Mouse (Mus musculus): ENCODE results near the gene Son. TPM values are rescaled to one million over a fixed set of nuclear protein-coding genes. Genes with fewer than 3 reads are reported as not detected.
A peak's percentile ranks its signal among the peaks of the same experiment; 100 is the strongest.

Gene Son
- total RNA-seq (2017), result 279 and 303 TPM in 2 replicates

DNA sequence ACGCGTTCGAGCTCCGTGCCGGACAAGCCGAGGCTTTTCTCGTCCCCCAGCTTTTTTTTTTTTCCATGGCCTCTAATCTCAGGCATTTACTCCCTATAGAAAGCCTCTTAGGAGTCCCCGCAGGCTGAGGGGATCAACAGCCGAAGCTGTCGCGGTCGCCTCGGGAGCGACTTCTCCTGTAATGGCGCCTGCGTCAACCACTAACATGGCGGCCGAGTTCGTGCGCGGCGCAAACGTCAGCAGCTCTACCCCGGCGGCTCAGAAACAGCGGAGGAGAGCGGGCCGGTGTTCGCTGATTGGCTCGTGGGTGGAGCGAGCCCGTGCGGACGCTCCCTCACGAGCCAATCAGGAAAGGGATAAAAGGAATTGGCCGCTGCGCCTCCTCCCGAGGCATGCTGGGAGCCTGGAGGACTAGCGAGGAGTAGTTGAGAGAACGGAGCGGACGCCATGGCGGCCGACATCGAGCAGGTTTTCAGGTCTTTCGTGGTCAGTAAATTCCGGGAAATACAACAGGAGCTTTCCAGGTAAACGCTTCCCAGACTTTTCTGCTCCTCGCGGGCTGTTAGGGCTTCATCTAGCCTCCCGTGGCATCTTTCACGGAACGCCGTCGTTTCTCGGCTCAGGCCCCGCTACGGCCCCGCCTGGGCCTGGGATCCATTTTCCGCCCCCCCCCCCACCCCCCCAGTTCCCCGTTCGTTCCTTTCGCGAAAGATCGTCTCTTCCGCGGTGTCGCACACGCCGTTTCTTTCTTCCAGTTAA, at the start of gene Son:
Gene Son (plus strand): TSS at position 46 of the 759 bp plus-strand sequence.
- ATAC-seq (replicated peaks in 1 of 2; ENCODE audit: insufficient read depth in 1 of 2, low FRiP score in 2 of 2, low TSS enrichment in 1 of 2, low read depth in 1 of 2, poor library complexity in 2 of 2, severe bottlenecking in 2 of 2), result peak; percentile 91 to 95

DNA sequence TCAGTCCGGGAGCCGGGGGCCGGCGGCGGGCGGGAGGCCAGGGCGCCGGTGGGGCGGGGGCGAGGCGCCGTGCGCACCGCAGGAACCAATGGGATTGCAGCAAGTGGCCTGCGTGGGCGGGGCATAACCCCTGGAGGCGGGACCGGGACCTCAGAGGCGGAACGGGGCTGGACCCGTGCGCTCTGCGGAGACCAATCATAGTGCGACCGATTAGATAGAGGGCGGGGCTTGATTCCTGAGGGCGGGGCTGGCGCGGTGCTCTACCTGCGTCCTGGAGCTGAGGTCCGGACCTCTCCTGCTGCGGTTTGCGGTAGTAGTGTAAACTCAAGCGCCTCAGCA, 49.7 kb upstream of the Son start, which contains the start of gene Tmem50b:
Gene Tmem50b (minus strand): TSS at position 129 of the 339 bp plus-strand sequence.
- peak; percentile 96 to 98 for ATAC-seq (replicated peaks in 1 of 2; ENCODE audit: insufficient read depth in 1 of 2, low FRiP score in 2 of 2, low TSS enrichment in 1 of 2, low read depth in 1 of 2, poor library complexity in 2 of 2, severe bottlenecking in 2 of 2)

DNA sequence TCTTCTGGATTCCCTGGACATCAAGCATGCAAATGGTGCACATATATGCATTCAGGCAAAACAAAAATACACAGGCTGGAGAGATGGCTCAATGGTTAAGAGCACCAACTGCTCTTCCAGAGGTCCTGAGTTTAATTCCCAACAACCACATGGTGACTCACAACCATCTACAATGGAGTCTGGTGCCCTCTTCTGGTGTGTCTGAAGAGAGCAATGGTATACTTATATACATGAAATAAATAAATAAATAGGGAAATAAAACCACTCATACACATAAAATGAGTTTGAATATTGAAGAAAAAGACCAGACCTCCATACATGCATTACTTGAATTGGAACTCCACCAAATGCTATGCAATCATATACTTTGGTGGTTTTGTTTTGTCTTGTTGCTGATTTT, 48.1 kb upstream of the Son start:
- ATAC-seq (replicated peaks in 1 of 2; ENCODE audit: insufficient read depth in 1 of 2, low FRiP score in 2 of 2, low TSS enrichment in 1 of 2, low read depth in 1 of 2, poor library complexity in 2 of 2, severe bottlenecking in 2 of 2), result no peak

DNA sequence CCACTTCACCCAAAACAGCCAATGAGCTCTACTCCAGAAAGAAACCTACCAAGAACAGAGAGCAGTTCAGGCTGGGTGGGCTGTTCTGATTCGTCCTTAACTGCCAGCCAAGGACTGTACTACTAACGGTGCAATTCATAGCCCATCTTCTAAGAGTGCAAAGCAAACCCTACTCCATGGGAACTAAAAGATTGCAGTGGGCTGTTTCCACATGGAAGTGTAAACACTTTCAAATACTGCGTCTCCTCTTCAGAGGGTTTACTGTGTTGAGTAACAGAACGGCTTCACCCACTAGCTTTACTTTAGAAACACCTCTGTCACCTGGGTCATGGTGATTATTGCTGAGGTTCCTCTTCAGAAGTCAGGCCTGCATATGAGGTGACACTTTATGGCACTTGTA, 46.2 kb upstream of the Son start:
- no peak for ATAC-seq (replicated peaks in 1 of 2; ENCODE audit: insufficient read depth in 1 of 2, low FRiP score in 2 of 2, low TSS enrichment in 1 of 2, low read depth in 1 of 2, poor library complexity in 2 of 2, severe bottlenecking in 2 of 2)

DNA sequence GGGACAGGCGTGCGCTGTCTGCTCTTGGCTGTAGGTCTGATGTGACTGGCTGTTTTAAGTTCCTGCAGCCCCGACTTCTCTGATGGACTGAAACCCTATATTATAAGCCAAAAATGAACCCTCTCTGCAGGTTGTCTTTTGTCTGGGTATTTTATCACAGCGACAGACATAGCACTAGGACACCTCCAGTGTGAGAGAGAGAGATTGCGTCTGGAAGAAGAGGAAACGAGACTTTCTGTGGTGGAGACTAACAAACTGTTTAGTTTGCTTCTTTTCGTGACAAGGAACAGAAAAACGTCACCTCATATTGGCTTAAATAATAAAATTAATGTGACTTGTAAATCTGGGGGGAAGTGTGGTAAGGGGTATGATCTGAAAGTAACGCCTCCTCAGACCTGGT, 45.6 kb upstream of the Son start:
- ATAC-seq (replicated peaks in 1 of 2; ENCODE audit: insufficient read depth in 1 of 2, low FRiP score in 2 of 2, low TSS enrichment in 1 of 2, low read depth in 1 of 2, poor library complexity in 2 of 2, severe bottlenecking in 2 of 2), result no peak

DNA sequence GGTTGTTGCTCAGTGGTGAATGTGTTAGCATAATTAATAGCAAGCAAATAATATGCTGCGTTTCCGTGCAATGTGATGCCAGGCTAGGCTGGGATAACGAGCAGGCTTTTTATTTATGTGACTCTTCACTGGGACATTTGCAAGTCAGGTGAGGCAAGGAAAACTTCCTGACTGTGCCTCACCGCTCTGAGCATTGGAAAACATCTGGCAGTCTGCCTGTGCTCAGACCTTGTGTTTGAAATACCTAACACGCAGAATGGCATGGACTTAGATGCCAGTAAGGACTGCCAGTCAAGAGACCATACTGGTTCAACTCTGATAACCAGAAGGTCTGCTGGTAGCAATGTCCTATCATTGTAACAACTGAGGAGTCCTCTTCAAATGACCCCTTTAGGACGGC, 42.1 kb upstream of the Son start:
- no peak for ATAC-seq (replicated peaks in 1 of 2; ENCODE audit: insufficient read depth in 1 of 2, low FRiP score in 2 of 2, low TSS enrichment in 1 of 2, low read depth in 1 of 2, poor library complexity in 2 of 2, severe bottlenecking in 2 of 2)

DNA sequence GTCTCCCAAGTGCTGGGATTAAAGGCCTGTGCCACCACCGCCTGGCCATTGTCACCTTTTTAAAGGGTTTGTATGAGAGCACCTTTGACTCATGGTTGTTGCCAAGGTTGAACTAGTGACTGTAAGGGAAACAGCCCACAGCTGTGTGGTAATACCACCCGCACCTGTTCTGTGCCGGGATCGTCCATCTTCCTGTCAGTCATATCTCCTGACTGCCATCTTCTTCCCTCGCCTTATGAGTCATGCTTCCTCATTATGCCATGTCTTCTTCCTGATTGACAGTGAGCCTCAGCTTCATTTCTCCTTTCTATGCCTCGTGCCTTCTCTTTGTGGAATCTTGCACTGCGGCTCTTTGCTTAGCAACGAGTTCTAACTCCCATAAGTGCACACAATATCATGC, 40.3 kb upstream of the Son start:
- ATAC-seq (replicated peaks in 1 of 2; ENCODE audit: insufficient read depth in 1 of 2, low FRiP score in 2 of 2, low TSS enrichment in 1 of 2, low read depth in 1 of 2, poor library complexity in 2 of 2, severe bottlenecking in 2 of 2), result peak; percentile 42 to 80; a peak in 3 of 4 replicates

DNA sequence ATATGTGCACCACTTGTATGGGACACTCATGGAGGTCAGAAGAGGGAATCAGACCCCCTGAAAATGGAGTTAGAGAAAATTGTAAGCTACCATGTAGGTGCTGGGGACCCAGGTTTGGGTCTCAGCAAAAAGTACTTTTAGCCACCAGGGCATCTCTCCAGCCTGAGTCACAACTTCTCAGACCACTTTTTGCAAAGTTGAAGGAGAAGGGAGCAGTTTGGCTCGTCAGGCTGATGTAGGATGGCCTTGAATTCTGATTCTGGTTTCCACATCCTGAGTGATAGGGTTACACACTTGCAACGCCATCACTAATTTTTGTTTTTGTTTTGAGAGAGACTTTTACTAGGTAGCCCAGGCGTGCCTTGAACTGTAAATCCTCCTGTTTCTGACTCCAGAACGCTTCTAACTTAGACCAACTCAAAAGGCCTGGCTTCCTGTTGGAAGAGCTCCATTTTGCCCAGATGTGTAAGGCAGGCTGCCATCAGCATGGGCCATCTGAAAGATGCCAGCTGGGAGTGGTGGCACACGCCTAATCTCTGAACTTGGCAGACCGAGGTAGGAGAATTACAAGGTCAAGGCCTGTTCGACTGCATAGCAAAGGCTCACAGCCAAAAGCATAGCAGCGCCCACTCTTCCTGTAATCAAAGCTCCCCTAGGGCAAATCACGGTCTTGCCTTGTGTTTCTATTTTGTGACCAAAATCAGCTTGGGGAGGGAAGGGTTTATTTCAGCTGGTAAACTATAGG, 37.6 kb upstream of the Son start:
- no peak for ATAC-seq (replicated peaks in 1 of 2; ENCODE audit: insufficient read depth in 1 of 2, low FRiP score in 2 of 2, low TSS enrichment in 1 of 2, low read depth in 1 of 2, poor library complexity in 2 of 2, severe bottlenecking in 2 of 2)

DNA sequence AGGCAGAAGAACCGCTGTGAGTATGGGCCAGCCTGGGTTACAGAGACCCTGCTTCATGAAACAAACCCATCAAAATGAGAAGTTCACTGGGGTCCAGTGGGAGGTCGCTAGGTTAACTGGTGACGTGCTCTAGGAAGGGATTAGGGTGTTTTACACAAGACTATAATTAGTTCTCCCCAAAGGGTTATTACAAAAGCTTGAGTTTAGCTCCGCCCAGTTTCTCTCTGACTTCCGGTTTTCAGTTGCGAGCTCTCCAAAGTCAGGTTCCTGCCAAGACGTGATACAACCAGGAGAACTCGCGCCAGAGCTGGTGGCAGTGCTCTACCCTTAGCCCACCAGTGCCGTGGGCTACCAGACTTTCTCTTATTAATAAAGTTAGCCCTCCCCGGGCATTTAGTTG, 36.1 kb upstream of the Son start:
- ATAC-seq (replicated peaks in 1 of 2; ENCODE audit: insufficient read depth in 1 of 2, low FRiP score in 2 of 2, low TSS enrichment in 1 of 2, low read depth in 1 of 2, poor library complexity in 2 of 2, severe bottlenecking in 2 of 2), result peak in 1 of 2 experiments; percentile 46; a peak in 1 of 4 replicates

DNA sequence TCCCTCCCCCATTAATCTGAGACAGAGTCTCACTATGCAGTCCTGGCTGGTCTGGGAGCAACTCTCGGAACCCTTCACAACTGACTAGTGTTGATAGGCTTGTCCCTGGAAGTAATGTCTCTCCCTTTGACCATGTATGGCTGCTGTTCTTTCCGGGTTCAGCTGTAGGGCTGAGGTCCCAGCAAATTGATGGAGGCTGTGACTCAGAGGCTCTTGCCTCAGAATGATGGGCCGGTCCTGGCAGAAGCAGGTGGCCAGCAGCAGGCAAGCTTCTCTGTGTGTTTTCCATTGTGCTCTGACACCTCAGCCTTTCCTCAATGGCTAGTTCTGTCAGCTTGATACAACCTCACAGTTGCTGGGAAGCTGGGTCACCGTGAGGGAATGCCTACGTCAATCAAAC, 34.8 kb upstream of the Son start:
- no peak for ATAC-seq (replicated peaks in 1 of 2; ENCODE audit: insufficient read depth in 1 of 2, low FRiP score in 2 of 2, low TSS enrichment in 1 of 2, low read depth in 1 of 2, poor library complexity in 2 of 2, severe bottlenecking in 2 of 2)

DNA sequence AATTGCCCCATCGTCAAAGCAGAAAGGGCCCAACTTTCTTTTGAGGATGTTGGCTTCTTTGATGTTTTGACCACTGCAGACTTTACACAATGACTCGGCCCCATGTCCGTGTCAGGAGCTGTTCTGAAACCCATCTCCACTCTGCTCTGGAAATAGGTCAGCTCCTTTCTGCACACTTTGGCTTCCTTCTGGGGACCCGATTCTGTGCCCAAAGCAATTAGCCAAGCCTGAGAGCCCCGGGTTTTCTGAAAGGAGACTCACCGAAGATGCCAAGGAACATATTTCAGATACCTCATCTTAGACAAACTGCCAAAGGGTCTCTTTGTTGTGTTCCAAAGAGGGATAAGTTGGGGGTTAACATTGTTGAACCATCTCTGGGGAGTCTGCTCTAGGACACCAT, 32.8 kb upstream of the Son start:
- ATAC-seq (replicated peaks in 1 of 2; ENCODE audit: insufficient read depth in 1 of 2, low FRiP score in 2 of 2, low TSS enrichment in 1 of 2, low read depth in 1 of 2, poor library complexity in 2 of 2, severe bottlenecking in 2 of 2), result no peak

DNA sequence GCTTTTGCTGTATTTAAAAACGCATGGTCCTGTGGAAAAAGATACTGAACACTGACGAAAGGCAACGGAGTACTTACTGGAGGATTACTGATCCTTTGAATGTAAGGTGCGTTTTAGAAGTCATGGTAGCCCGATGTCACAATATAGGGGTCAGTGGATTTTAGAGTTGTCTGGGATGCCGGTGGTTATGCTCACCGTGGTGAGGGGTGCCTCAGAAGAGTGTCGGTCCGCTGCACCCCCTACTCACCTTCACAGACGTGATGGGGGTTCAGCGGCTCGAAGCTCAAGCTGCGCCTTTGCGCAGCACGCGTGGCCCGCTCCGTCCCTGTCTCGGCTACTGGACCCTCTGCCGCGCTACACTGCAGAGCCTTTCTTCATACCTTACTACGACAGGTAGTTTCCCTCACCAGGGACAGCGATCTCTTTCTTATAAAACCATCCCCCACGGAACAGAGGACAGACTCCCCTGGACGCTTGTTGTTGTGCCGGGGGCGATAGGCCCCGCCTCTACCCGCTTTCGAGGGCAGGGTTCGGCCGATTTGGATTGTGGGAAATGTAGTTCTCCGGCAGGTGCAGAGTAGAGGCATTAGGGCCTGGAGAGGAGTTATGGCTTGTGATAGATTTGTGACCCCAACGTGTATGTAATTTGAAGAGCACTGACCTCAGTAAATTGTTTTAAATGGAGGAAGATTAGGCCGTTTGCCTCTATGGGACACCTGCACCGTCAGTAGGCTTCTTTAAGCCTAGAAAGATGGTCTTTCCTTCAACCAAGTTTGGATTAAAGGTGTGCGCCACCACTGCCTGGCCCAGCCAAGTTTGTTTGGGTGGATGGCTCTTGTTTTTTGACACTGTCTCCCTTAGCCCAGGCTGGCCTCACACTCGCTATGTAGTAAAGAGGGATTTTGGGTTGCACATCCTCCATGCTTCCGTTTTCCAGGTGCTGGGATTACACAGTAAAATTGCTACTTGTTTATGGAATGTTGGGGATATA, 28.5 kb upstream of the Son start, which contains the start of gene Dnajc28:
Gene Dnajc28 (minus strand): TSS at position 516 of the 991 bp plus-strand sequence.
- peak; percentile 91 for ATAC-seq (replicated peaks in 1 of 2; ENCODE audit: insufficient read depth in 1 of 2, low FRiP score in 2 of 2, low TSS enrichment in 1 of 2, low read depth in 1 of 2, poor library complexity in 2 of 2, severe bottlenecking in 2 of 2)

DNA sequence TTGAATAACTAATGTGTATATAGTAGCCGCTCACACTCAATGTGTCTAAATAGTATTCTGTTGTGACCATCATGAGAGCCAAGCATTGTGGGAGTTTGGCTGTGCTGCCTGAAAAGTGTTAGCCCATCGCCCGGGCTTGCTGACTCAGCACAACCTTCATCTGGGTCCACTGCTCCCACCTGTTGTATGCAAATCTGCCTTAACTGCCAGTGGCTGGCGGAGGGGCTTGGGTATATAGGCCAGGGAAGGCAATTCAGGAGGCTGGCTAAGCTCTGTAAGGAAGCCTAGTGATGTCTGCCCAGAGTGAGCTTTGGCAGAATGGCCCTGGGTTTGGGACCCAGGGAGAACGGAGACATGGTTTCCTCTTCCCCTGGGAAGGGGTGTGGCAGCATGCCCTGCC, 27.1 kb upstream of the Son start:
- ATAC-seq (replicated peaks in 1 of 2; ENCODE audit: insufficient read depth in 1 of 2, low FRiP score in 2 of 2, low TSS enrichment in 1 of 2, low read depth in 1 of 2, poor library complexity in 2 of 2, severe bottlenecking in 2 of 2), result no peak

DNA sequence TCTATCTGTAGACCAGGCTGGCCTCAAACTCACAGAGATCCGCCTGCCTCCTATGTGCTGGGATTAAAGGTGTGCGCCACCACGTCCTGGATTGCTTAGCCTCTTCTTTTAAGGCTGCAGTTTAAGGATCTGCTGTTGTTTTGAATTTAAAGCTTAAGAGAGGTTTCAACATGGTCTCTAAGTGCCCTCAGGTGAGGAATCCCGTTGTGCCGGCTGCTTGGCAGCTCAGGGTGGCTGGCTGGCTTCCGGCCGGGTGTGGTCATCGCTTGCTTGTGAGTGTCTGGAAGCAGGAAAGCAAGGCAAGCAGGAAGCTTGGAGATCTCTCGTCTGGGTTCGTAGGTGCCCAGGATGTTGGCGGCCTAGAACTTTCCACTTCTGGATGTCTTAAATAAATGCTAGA, 26.3 kb upstream of the Son start:
- ATAC-seq (replicated peaks in 1 of 2; ENCODE audit: insufficient read depth in 1 of 2, low FRiP score in 2 of 2, low TSS enrichment in 1 of 2, low read depth in 1 of 2, poor library complexity in 2 of 2, severe bottlenecking in 2 of 2), result no peak

DNA sequence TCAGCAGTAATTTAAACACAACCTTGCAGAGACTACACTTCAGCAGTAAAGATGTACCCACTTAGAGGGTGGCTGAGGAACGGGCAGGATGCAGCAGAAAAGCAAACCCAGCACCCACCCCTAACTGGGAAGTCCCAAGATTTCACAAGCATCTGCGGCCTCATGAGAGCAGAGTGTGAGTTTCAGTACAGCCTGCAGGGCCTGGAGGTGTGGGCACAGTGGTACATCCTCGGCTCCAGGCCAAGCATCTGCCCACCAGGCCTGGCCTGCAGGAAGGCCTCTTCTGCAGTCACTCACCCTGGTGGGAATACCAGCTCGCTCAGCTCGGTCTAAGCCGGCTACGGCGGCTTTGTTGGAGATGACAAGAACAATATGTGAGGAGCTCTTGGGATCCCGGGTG, 24.2 kb upstream of the Son start:
- ATAC-seq (replicated peaks in 1 of 2; ENCODE audit: insufficient read depth in 1 of 2, low FRiP score in 2 of 2, low TSS enrichment in 1 of 2, low read depth in 1 of 2, poor library complexity in 2 of 2, severe bottlenecking in 2 of 2), result no peak

DNA sequence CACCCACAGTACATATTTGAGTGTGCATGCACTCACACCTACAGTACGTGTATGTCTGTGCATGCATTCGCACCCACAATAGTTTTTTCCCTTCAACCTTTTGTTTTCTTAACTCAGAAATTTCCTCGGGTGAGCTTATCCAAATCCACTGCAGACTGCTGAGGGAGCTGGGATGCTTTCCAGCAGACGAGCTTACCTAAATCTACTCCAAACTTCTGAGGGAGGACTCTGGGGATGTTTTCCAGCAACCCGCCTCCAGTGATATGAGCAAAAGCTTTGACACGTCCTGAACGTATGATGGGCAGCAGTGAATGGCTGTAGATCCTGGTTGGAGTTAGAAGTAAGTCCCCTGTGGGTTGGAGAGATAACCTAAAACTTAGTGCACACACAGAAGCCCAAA, 19.5 kb upstream of the Son start:
- no peak for ATAC-seq (replicated peaks in 1 of 2; ENCODE audit: insufficient read depth in 1 of 2, low FRiP score in 2 of 2, low TSS enrichment in 1 of 2, low read depth in 1 of 2, poor library complexity in 2 of 2, severe bottlenecking in 2 of 2)

DNA sequence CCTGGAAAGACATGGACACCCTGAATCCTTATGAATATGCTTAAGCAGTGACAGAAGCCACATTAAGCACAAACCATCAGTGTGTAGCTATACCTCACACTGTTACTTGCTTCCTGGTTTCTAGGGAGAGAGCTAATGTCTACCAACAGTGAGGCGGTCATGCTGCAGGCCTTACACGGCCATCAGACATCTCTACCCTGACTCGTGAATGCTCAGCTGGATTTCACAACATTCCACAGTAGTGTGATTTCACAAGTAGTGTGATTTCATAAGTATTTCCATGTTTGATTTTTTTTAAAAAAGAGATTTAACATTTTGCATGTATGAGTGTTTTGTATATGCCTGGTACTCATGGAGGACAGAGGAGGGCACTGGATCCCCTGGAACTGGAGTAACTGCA, 18.6 kb upstream of the Son start:
- no peak; a peak in 1 of 4 replicates for ATAC-seq (replicated peaks in 1 of 2; ENCODE audit: insufficient read depth in 1 of 2, low FRiP score in 2 of 2, low TSS enrichment in 1 of 2, low read depth in 1 of 2, poor library complexity in 2 of 2, severe bottlenecking in 2 of 2)

DNA sequence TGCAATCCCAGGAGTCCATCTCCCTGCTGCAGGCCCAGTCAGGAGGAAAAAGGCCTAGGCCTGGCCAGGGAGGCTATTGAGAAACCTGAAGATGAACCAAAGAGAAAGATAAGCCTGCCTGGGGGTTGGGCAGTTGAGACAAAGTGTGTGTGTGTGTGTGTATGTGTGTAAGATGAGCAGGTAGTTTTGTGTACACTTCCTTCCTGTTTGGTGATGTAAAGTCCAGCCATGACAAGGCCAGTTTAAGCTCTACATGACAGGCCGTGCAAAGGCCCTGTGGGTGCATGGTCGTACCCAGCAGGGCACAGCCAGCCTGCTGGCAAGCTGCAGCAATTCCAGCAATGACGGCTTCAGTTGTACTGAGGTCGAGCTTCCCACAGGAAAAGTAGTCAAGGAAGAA, 17.6 kb upstream of the Son start:
- ATAC-seq (replicated peaks in 1 of 2; ENCODE audit: insufficient read depth in 1 of 2, low FRiP score in 2 of 2, low TSS enrichment in 1 of 2, low read depth in 1 of 2, poor library complexity in 2 of 2, severe bottlenecking in 2 of 2), result peak in 1 of 2 experiments; percentile 56; a peak in 1 of 4 replicates

All from hematopoietic stem cell, adult 5-6 weeks (primary cell).